Mouse (Mus musculus) activated CD4-positive, CD25-positive, alpha-beta regulatory T cell, adult 9 weeks (primary cell): Measurements from ENCODE around the gene Abtb2. TPM values are rescaled to one million over a fixed set of nuclear protein-coding genes. Genes with fewer than 3 reads are reported as not detected.

ENCODE experiments used
- polyA plus RNA-seq: library from polyadenylated mRNA; unstranded; fragments of 100-300 nt; shearing (Covaris generic); gene quantifications from one replicate; pipeline ENCODE4 v1.2.1, GENCODE M21; 2017

The Abtb2 gene
- polyA plus RNA-seq = 11.6 TPM

DNA sequence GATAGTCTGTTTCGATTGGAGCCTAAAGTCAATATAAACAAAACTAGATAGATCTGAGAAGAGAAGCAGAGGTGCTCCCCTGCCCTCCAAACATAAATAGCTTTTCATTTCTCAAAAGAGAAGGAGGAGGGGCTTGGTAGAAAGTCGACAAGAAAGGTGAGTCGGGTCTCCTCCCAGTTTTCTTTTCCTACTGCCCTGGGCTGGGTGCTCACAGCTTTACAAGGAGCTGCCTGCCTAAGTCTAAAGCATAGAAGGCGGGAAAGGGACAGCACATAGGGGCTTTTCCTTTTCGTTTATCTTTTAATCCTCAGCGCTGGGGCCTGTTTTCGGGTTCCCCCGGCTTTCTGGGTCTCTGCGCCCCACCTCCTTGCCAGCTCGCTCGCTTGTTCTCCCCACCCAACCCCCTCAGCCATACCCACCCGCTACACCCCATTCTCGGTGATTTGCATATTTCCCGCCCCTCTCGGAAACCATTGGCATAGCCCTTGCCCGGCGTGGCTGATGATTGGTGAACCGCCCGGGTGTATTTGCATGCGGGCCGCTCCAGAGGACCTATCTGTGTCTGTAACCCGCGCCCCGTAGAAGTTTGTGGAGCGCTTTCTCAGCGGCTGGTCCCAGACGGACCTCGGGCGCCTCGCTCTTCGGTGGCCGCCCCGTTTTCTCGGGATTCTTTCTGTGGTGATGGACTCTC, at the start of gene Abtb2:
TSS of gene Abtb2 (plus strand) at position 579 of the 691 bp plus-strand sequence.

DNA sequence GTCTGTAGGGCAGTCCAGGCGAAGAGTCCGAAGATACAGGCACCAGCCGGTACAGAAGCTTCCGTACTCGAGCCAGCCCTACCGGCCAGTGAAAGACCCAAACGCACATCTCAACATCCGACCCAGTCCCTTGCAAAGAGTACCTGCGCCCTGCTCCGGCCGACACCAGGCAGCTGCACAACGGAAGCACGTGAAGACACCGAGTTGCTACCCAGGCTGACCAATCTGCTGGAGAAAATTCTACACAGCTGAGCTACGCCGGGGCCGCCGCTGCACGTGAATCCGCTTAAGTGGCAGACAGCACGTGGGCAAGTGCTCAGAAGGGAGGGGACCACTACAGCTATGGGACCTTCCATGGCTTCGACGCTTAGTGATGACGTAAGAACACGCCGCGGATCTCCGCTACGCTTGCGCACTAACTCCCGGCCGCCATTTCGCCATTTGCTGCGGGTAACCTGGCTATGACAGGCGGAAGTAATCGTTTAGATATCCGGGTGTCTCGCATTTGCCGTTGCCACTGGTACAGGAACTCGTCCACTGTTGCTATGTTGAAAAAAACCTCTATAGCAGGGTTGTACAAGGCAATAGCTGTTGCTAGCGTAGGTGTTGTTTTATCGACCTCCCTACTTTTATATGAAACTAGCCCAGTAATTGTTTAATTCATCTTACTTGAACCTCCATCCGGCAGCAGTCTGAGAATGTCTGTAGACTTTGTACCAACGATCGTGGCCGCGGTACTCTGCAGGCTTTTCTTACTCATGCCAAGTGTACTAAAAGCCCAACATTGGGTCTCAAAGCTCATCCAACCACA, 195.0 kb downstream of the Abtb2 start, which contains the start of gene Nat10:
TSS of gene Nat10 (minus strand) at position 365 of the 811 bp plus-strand sequence.

Other genes with a start within 250 kb of the Abtb2 start
- gene Elf5, start 154.6 kb upstream of the Abtb2 start, polyA plus RNA-seq = not detected
- gene Cat, start 81.2 kb upstream of the Abtb2 start, polyA plus RNA-seq = 118 TPM
- 43.9 TPM for gene Nat10, start 195.0 kb downstream of the Abtb2 start, polyA plus RNA-seq
- 180 TPM for gene Caprin1, start 231.3 kb downstream of the Abtb2 start, polyA plus RNA-seq